Mouse (Mus musculus): ENCODE data around the gene Tmem108.

Gene Tmem108

GRCm38 (mm10) chr9:103761647-103762084 is at the start of gene Tmem108:
Gene Tmem108 (minus strand): TSS chr9:103761837.
- peak; percentile 96 to 98 for DNase-seq

GRCm38 (mm10) chr9:103789029-103789428 is 27.4 kb upstream of the Tmem108 start:
- peak; percentile 42 to 45 for DNase-seq

- no peak for DNase-seq
These were observed 22.5 kb upstream of the Tmem108 start for GRCm38 (mm10) chr9:103784156-103784555.

DNA sequence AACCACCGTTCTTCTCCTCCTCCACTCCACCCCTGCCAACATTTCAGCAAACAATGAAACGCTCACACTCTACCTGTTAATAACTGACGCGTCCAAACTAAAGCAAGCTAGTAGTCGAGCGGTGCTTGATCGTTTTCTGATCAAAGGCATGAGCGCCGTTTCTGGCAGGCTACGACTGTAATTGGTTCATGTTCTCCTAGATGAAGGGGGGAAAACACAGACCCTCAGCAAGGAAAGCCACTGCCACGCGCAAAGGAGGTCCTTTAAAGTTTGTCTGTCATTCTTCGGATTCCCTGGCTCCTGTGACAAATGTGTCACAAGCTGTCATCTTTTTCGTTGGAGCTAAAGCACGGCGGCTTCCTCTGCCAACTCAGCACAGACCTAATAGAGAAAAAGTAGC is 21.6 kb upstream of the Tmem108 start:
- DNase-seq, result peak in 1 of 2 experiments; percentile 17

DNA sequence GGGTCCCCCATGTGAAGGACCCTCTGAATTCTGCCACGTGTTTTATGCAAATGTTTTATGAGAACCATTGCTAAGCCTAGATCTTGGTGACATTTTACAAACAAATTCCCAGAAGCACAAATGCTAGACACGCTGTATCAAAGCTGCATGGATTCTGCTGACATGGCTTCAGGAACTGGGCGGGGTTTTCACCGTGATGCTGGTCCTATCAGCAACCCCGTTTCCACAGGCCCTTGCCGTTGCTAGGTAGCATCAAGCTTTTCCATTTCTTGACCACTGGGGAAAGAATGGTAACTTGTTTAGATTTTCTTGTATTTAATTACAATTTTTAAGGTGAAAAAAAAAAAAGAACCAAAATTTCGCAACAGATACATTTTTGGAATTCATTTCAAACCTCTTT is 20.7 kb upstream of the Tmem108 start:
- no peak for DNase-seq

DNA sequence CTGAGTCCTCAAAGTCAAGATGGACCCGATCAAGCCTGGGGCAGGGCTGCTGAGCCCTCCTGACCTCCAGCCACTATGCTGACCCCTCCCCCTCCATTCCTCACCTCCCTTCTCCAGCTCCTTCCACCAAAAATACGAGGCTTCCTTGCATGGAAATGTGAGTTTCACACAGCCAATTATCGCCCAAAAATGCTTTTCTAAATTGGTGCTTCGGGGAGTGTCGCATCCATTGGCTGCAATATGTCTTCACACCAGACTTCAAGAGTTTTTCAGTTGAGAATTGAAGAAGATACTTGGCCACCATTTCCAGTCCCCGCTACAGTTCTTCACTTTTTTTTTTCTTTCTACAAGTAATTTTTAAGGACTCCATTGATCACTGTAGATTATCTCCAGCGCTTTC is 19.8 kb upstream of the Tmem108 start:
- DNase-seq, result no peak

GRCm38 (mm10) chr9:103780598-103780997 is 19.0 kb upstream of the Tmem108 start:
- no peak for DNase-seq

DNA sequence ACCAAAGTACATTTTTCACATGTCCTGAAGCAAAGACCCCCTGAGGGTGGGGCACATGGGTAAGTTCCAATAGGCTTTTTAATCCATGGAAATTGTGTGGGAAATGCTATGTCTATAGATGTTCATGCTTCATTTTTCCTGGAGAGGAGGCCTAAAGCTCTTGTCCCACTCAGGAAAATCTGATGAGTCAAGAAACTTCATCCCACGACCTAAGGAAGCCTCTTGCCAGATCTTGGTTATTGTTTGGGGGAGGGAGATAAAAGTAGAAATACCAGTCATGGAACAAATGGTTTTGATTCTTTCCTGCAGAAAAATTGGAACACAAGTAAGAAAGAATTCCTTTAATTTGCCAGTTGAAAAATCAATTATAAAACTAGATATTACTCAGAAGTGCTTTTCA is 16.5 kb upstream of the Tmem108 start:
- DNase-seq, result no peak

- DNase-seq, result no peak
These were observed 476 bp downstream of the Tmem108 start for GRCm38 (mm10) chr9:103761151-103761571.

DNA sequence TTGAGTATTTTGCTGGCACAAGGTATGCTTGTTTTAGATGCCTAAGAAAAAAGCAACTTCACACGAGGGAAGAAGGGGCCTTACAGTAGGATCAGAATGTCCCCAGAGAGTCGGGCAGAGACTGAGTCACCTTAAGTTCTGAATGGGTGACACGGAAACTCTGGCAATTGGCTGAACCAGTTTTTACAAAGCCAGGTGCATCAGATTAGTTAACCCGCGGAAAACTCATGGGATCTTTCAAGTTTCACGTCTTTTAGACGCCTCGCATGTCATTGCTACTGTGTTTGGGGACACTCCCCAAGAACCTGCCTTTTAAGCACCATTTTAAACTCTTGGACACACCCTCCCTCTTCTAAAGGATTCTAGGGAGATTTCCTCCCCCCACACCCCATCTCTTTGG is 1.3 kb downstream of the Tmem108 start:
- DNase-seq, result no peak

DNA sequence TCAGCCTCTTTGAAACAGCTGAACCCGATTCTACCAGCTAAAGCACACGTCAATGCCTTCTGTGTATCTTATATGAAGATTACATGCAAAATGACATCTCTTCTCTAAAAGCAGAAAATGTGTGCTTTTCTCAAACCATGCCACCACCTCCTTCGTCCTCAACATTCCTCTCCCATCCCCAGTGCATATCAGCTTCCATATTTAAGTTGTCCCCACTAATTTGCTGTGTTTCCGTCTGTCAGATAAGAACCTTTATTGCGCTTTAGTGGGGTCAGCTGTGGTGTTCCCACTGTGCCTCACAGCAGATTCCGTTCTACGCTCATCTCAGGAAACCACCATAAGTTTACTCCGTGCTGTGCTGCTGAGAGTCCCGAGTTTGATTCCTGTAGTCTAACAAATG is 1.8 kb downstream of the Tmem108 start:
- DNase-seq, result no peak

GRCm38 (mm10) chr9:103758930-103759695 is 2.5 kb downstream of the Tmem108 start:
- peak; percentile 94 to 96 for DNase-seq

DNA sequence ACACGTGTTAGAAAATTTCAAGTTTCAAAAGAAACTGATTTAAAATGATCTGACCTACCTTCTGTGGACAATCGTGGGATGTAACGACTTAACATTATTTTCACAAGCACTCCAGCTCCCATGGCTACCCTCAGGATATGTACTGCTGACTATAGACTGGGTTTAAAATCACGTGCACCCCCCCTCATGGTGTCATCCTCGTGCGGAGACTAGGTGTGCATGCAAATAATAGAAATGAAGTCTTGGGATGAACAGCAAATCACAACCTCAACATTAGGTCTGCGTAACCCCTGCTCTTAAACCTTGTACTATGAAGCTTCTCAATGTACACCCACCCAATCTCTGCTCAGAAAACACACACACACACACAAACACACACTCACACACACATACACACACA is 3.4 kb downstream of the Tmem108 start:
- DNase-seq, result no peak

DNA sequence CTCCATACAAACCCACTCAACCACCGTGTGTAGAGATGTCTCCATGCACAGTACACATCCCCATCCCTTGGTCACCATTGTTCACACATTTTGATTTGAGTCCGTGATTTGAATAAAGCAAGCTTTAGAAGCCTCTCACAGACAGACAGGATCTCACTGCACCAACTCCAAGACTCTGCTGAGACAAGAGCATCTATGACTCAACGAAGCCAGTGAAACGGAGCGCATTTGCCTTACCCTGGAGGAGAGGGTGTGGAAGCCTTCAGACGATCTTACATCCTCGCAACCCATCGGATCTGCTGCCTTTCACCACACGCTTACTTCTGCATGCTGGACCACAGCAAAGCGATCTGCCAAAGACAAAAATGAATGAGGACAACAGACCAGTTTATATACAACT is 9.0 kb downstream of the Tmem108 start:
- no peak for DNase-seq

DNA sequence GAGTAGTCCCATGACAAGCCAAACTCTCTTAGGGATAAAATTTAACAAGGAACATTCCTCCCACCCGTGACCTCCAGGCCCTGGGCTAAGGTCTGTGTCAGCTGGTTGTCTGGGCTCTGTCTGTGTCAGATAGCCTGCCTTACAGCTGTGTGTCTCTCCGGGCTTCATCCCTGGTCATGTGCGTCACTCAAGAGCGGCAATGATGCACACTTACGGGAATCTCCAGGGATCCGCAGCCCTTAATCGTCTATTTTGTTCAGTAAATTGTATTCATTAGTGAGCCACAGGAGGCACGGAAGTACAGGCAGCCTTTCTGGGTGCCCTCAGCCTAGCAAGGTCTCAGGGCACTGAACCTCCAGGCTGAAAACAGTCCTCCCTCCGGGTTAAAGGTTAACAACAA is 10.1 kb downstream of the Tmem108 start:
- no peak for DNase-seq

DNA sequence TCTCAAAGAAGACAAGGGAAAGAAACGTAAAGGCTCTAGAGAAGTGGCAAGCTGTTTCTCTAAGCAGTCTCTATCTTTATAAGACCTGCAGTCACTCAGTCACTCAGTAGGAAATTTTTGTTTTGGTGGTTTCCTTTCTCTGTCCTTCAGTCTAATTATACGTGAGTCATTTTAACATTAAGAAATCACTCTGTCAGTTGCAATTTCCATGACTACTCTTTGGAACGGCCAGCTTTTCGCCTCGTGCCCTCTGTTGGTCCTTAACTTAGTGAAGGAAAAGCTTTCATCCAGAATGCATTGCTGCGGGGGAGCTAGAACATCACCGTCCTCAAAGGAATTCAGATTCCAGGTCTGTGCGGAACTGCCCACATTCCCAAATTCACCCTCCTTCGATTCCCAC is 11.1 kb downstream of the Tmem108 start:
- DNase-seq, result no peak

- DNase-seq, result no peak
These were observed 15.0 kb downstream of the Tmem108 start for GRCm38 (mm10) chr9:103746598-103746997.

- DNase-seq, result no peak
These were observed 21.5 kb downstream of the Tmem108 start for GRCm38 (mm10) chr9:103740145-103740544.

GRCm38 (mm10) chr9:103739062-103739461 is 22.6 kb downstream of the Tmem108 start:
- no peak for DNase-seq

- no peak for DNase-seq
These were observed 31.9 kb downstream of the Tmem108 start for GRCm38 (mm10) chr9:103729716-103730115.

- no peak for DNase-seq
These were observed 34.7 kb downstream of the Tmem108 start for GRCm38 (mm10) chr9:103726751-103727462.

- peak in 1 of 2 experiments; percentile 29 for DNase-seq
These were observed 36.1 kb downstream of the Tmem108 start for GRCm38 (mm10) chr9:103725497-103725896.

- no peak for DNase-seq
These were observed 40.2 kb downstream of the Tmem108 start for GRCm38 (mm10) chr9:103721486-103721885.

DNA sequence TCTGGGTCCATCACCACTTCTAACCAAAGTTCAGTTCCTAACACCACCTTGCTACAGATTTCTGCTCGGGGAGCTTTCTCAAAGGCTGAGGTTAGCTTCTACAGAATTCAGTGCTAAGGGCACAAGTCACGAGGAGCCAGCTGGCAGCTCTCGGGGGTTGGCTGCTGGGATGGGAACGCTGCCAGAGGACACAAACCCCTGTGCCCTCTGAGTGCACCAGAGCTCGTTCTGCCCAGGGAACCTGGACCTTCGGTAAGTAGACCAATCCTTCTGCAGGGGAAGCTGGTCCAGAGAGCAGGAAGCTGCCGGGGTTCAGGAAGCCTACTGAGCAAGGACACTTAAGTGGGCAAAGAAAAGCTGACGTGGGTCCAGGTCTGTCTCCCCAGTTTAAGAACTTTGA is 40.6 kb downstream of the Tmem108 start:
- peak; percentile 53 to 70 for DNase-seq

All from cerebellum, postnatal 10 days (tissue).